9 mouse cellular contexts compared by ENCODE assay signal in the genomic region with DNA sequence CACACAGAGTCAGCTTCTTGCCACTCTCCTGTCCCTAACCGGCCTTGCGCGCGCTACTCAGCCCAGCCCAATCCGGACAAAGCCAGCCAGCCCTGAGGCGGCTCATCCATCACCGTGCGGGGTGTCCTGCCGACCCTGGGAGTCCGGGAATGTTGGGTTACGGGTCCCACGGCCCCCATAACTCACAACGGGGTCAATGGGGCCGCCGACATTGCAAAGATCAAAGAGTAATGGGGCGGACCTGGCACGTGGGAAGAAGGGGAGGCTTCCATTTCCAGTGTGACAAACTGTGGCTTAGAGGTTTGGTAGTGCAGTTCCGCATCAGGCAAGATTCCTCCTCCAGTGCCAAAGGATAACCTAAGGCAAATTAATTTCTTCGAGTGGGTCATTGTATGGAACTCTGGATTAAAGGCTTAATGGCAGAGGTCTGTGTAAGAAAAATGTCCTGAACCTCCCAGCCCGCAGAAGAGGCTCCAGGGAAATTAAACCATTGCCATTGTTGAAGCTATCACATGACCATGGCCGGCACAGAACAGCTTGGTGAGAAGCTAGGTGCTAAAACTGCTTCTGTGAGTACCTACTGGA. TPM values are rescaled to one million over a fixed set of nuclear protein-coding genes. Genes with fewer than 3 reads are reported as not detected.
DNase-seq lines count a peak whose midpoint lies in the region; ATAC-seq lines count a peak whose summit lies in the region.
"Had no signal": no experiment of that assay in that cellular context is flagged by ENCODE, and none has a peak within 500 bp of the region (broad histone marks: within the 10 kb centered on the region; RNA-seq: fewer than 3 reads in every experiment).

No protein-coding gene starts in this region.

- peaks cover 69% of the 10 kb centered on the region for H3K27me3 ChIP-seq in embryonic facial prominence, embryonic 10.5 days (replicated peaks; ENCODE audit: low read depth, poor library complexity, severe bottlenecking)
- no peaks in the 10 kb centered on the region for H3K27me3 ChIP-seq in hindbrain, embryonic 16.5 days (replicated peaks; ENCODE audit: control insufficient read depth, insufficient read depth, low read length)
- peaks cover 6% of the 10 kb centered on the region; the same call in 1 of the 2 replicates for H3K27me3 ChIP-seq in neural tube, embryonic 13.5 days

- H3K4me3 ChIP-seq in embryonic facial prominence, embryonic 10.5 days: peak overlapping the region; percentile 88
- H3K4me3 ChIP-seq in hindbrain, embryonic 16.5 days (ENCODE audit: low read length): peak overlapping the region; percentile 74
- H3K4me3 ChIP-seq in neural tube, embryonic 13.5 days: peak overlapping the region; percentile 76

- no peaks in the 10 kb centered on the region for H3K9me3 ChIP-seq in embryonic facial prominence, embryonic 10.5 days
- no peaks in the 10 kb centered on the region for H3K9me3 ChIP-seq in hindbrain, embryonic 16.5 days (ENCODE audit: control insufficient read depth, low read length)
- no peaks in the 10 kb centered on the region for H3K9me3 ChIP-seq in neural tube, embryonic 13.5 days

- H3K27ac ChIP-seq in embryonic facial prominence, embryonic 10.5 days (replicated peaks): peak overlapping the region; percentile 97
- peak overlapping the region; percentile 94 for H3K27ac ChIP-seq in hindbrain, embryonic 16.5 days (ENCODE audit: low read depth, low read length)
- peak overlapping the region; percentile 99 for H3K27ac ChIP-seq in neural tube, embryonic 13.5 days (replicated peaks)

- peaks cover 26% of the 10 kb centered on the region for H3K4me1 ChIP-seq in embryonic facial prominence, embryonic 10.5 days
- H3K4me1 ChIP-seq in hindbrain, embryonic 16.5 days (ENCODE audit: control insufficient read depth, insufficient read depth, low read depth, low read length): peaks cover 15% of the 10 kb centered on the region
- H3K4me1 ChIP-seq in neural tube, embryonic 13.5 days (replicated peaks): peaks cover 51% of the 10 kb centered on the region

- H3K9ac ChIP-seq in hindbrain, embryonic 16.5 days (ENCODE audit: low read depth, low read length): peak overlapping the region; percentile 93
- peak overlapping the region; percentile 99 for H3K9ac ChIP-seq in neural tube, embryonic 13.5 days

- ATAC-seq in hindbrain, embryonic 16.5 days: peak; percentile 58
- peak; percentile 69 for ATAC-seq in neural tube, embryonic 13.5 days (ENCODE audit: low read depth)

- DNase-seq in kidney, postnatal 10 days: peak; percentile 46
- DNase-seq in kidney, postnatal 25 days: no peak
- DNase-seq in embryonic facial prominence, embryonic 10.5 days (ENCODE audit: low spot score): peak; percentile 77
- no peak for DNase-seq in B cell, adult 2 months
- DNase-seq in thymus, postnatal 25 days: no peak
- DNase-seq in cerebellum, adult 18-20 months: no peak
- DNase-seq: heart, postnatal 4 days had no signal

- no peaks in the 10 kb centered on the region for H3K36me3 ChIP-seq in embryonic facial prominence, embryonic 10.5 days (replicated peaks)
- H3K36me3 ChIP-seq in hindbrain, embryonic 16.5 days (ENCODE audit: control insufficient read depth, insufficient read depth, low read length): no peaks in the 10 kb centered on the region
- no peaks in the 10 kb centered on the region for H3K36me3 ChIP-seq in neural tube, embryonic 13.5 days

- H3K4me2 ChIP-seq in hindbrain, embryonic 16.5 days (ENCODE audit: low read length): peak overlapping the region; percentile 66
- peak overlapping the region; percentile 76 for H3K4me2 ChIP-seq in neural tube, embryonic 13.5 days

- under 1% methylated on average over 21 of the region's 21 CpGs for WGBS in embryonic facial prominence, embryonic 10.5 days
- under 1% methylated on average over 21 of the region's 21 CpGs for WGBS in hindbrain, embryonic 16.5 days
- under 1% methylated on average over 19 of the region's 21 CpGs for WGBS in neural tube, embryonic 13.5 days

RNA-seq across cellular contexts. Expression of a gene that starts 1.1 kb away (rescaled TPM):
- 1.5 and 2.4 TPM in 2 replicates for polyA plus RNA-seq in embryonic facial prominence, embryonic 10.5 days (2016; fragmentation: Nextera tagmentation; extraction: Ambion mirVana)
- polyA plus RNA-seq in hindbrain, embryonic 16.5 days (2015; fragmentation: Nextera tagmentation; extraction: Ambion mirVana): 12.0 and 14.9 TPM in 2 replicates
- polyA plus RNA-seq in neural tube, embryonic 13.5 days (2015; fragmentation: Nextera tagmentation; extraction: Ambion mirVana): 14.0 and 14.3 TPM in 2 replicates

RNA-seq across cellular contexts. Expression of a gene that starts 1.4 kb away (rescaled TPM):
- 63.3 and 67.3 TPM in 2 replicates for polyA plus RNA-seq in embryonic facial prominence, embryonic 10.5 days (2016; fragmentation: Nextera tagmentation; extraction: Ambion mirVana)
- polyA plus RNA-seq in hindbrain, embryonic 16.5 days (2015; fragmentation: Nextera tagmentation; extraction: Ambion mirVana): 98.0 and 105 TPM in 2 replicates
- polyA plus RNA-seq in neural tube, embryonic 13.5 days (2015; fragmentation: Nextera tagmentation; extraction: Ambion mirVana): 98.7 and 116 TPM in 2 replicates

RNA-seq across cellular contexts. Expression of a gene that starts 20.4 kb away (rescaled TPM):
- polyA plus RNA-seq in embryonic facial prominence, embryonic 10.5 days (2016; fragmentation: Nextera tagmentation; extraction: Ambion mirVana): 8.3 and 10.6 TPM in 2 replicates
- polyA plus RNA-seq in hindbrain, embryonic 16.5 days (2015; fragmentation: Nextera tagmentation; extraction: Ambion mirVana): 20.3 and 22.9 TPM in 2 replicates
- polyA plus RNA-seq in neural tube, embryonic 13.5 days (2015; fragmentation: Nextera tagmentation; extraction: Ambion mirVana): 16.4 and 16.6 TPM in 2 replicates

RNA-seq across cellular contexts. Expression of a gene that starts 28.7 kb away (rescaled TPM):
- 18.0 and 21.3 TPM in 2 replicates for polyA plus RNA-seq in embryonic facial prominence, embryonic 10.5 days (2016; fragmentation: Nextera tagmentation; extraction: Ambion mirVana)
- polyA plus RNA-seq in hindbrain, embryonic 16.5 days (2015; fragmentation: Nextera tagmentation; extraction: Ambion mirVana): 104 and 114 TPM in 2 replicates
- polyA plus RNA-seq in neural tube, embryonic 13.5 days (2015; fragmentation: Nextera tagmentation; extraction: Ambion mirVana): 81.4 and 87.6 TPM in 2 replicates

RNA-seq across cellular contexts. Expression of a gene that starts 28.8 kb away (rescaled TPM):
- 0.82 and 1.1 TPM in 2 replicates for polyA plus RNA-seq in embryonic facial prominence, embryonic 10.5 days (2016; fragmentation: Nextera tagmentation; extraction: Ambion mirVana)
- 24.9 and 31.1 TPM in 2 replicates for polyA plus RNA-seq in hindbrain, embryonic 16.5 days (2015; fragmentation: Nextera tagmentation; extraction: Ambion mirVana)
- polyA plus RNA-seq in neural tube, embryonic 13.5 days (2015; fragmentation: Nextera tagmentation; extraction: Ambion mirVana): 6.1 and 6.9 TPM in 2 replicates

Comparison
In these comparisons a context has a peak if more than half of its experiments do, and no peak if none do; other contexts are left out.
1. DNase-seq: peak in kidney, postnatal 10 days (single experiment) and embryonic facial prominence, embryonic 10.5 days (single experiment); none in kidney, postnatal 25 days (0 of 2), B cell, adult 2 months (0 of 2), thymus, postnatal 25 days (single experiment) and cerebellum, adult 18-20 months (0 of 2).
2. Peak in every context shown above with its lines, with median percentiles within 50 percentile points of each other: H3K27ac ChIP-seq and H3K4me3 ChIP-seq.